Mouse (Mus musculus) neural tube, embryonic 15.5 days (tissue): ENCODE results near the gene Rangap1. TPM values are rescaled to one million over a fixed set of nuclear protein-coding genes. Genes with fewer than 3 reads are reported as not detected.

Source experiments
- ATAC-seq: fragments of 200-750 bp; cut with Nextera tagmentation; 2 replicates; pipeline ENCODE4 v1.8.0; 2017; ENCODE audit warnings: mild to moderate bottlenecking, moderate TSS enrichment, moderate library complexity; ENCODE audit not compliant: low FRiP score
- H3K27ac ChIP-seq: fragments of 300-500 bp; sonication (generic); replicated peaks from 2 replicates; pipeline ENCODE4 v1.5.1; 2015; ENCODE audit warnings: mild to moderate bottlenecking, inconsistent platforms
- H3K27me3 ChIP-seq: fragments of 300-500 bp; sonication (generic); replicated peaks from 2 replicates; pipeline ENCODE4 v1.6.1; 2015; ENCODE audit warnings: inconsistent platforms
- H3K36me3 ChIP-seq: fragments of 300-500 bp; sonication (generic); 2 replicates; pipeline ENCODE4 v1.6.1; 2015; ENCODE audit warnings: inconsistent platforms
- H3K4me1 ChIP-seq: fragments of 300-500 bp; sonication (generic); 2 replicates; pipeline ENCODE4 v1.6.1; 2015; ENCODE audit warnings: inconsistent platforms
- H3K4me2 ChIP-seq: fragments of 300-500 bp; sonication (generic); 2 replicates; pipeline ENCODE4 v1.6.1; 2015; ENCODE audit warnings: inconsistent platforms, mild to moderate bottlenecking, moderate library complexity
- H3K4me3 ChIP-seq: fragments of 300-500 bp; sonication (generic); replicated peaks from 2 replicates; pipeline ENCODE4 v1.5.1; 2015; ENCODE audit warnings: mild to moderate bottlenecking, inconsistent platforms
- H3K9ac ChIP-seq: fragments of 300-500 bp; sonication (generic); replicated peaks from 2 replicates; pipeline ENCODE4 v1.6.1; 2015; ENCODE audit warnings: mild to moderate bottlenecking, inconsistent platforms
- H3K9me3 ChIP-seq: fragments of 300-500 bp; sonication (generic); replicated peaks from 2 replicates; pipeline ENCODE4 v1.6.1; 2016; ENCODE audit warnings: inconsistent platforms
- WGBS: fragments of 180-500 bp; shearing (Covaris S2); methylation state at CpG from one replicate; pipeline ENCODE4 v1.1.7; 2015; ENCODE audit warnings: mixed read lengths; 5-methylcytosine and 5-hydroxymethylcytosine counted together
- polyA plus RNA-seq: library from polyadenylated mRNA; unstranded; fragments of >200 nt; fragmentation: Nextera tagmentation; extraction: Ambion mirVana; gene quantifications from 2 replicates; pipeline ENCODE4 v1.2.1, GENCODE M21; 2015

The Rangap1 gene
- polyA plus RNA-seq, 1 experiment from 2014 or later, result 128 TPM

- Histone ChIP-seq H3K36me3 (no peaks in the 10 kb centered on the region), H3K9me3 (no peaks in the 10 kb centered on the region), H3K4me3 (no peak overlapping the region), H3K4me1 (peaks cover 5% of the 10 kb centered on the region), H3K9ac (no peak overlapping the region), H3K27me3 (no peaks in the 10 kb centered on the region), H3K27ac (no peak overlapping the region), H3K4me2 (no peak overlapping the region)
- 87% methylated on average over 3 of the region's 3 CpGs for WGBS
- no peak for ATAC-seq
Observed at GRCm38 (mm10) chr15:81739296-81739695, 6.0 kb downstream of the Rangap1 start.

GRCm38 (mm10) chr15:81735075-81735474, 10.3 kb downstream of the Rangap1 start:
- H3K9ac ChIP-seq, result no peak overlapping the region
- no peaks in the 10 kb centered on the region for H3K27me3 ChIP-seq
- no peak for ATAC-seq
- 58% methylated on average over 3 of the region's 3 CpGs for WGBS
- H3K9me3 ChIP-seq, result no peaks in the 10 kb centered on the region
- no peak overlapping the region for H3K4me3 ChIP-seq
- no peaks in the 10 kb centered on the region for H3K4me1 ChIP-seq
- H3K4me2 ChIP-seq, result no peak overlapping the region
- no peak overlapping the region for H3K27ac ChIP-seq
- no peaks in the 10 kb centered on the region for H3K36me3 ChIP-seq

- no peaks in the 10 kb centered on the region for H3K36me3 ChIP-seq
- peak overlapping the region; percentile 91 for H3K4me2 ChIP-seq
- H3K9ac ChIP-seq, result peak overlapping the region; percentile 92
- H3K4me3 ChIP-seq, result peak overlapping the region; percentile 77
- no peaks in the 10 kb centered on the region for H3K27me3 ChIP-seq
- ATAC-seq, result peak; percentile 99
- peak overlapping the region; percentile 80 for H3K27ac ChIP-seq
- H3K4me1 ChIP-seq, result peaks cover 27% of the 10 kb centered on the region
- H3K9me3 ChIP-seq, result no peaks in the 10 kb centered on the region
- WGBS, result 4% methylated on average over 41 of the region's 41 CpGs
Observed at GRCm38 (mm10) chr15:81729792-81730635, 15.3 kb downstream of the Rangap1 start.

- Histone ChIP-seq H3K27ac (peak overlapping the region; percentile 80), H3K4me3 (peak overlapping the region; percentile 77), H3K4me2 (peak overlapping the region; percentile 91), H3K9me3 (no peaks in the 10 kb centered on the region), H3K36me3 (0 out of 2 replicates have a peak, but pooled peaks cover under 1% of the 10 kb centered on the region), H3K9ac (peak overlapping the region; percentile 92), H3K4me1 (peaks cover 27% of the 10 kb centered on the region), H3K27me3 (no peaks in the 10 kb centered on the region)
- peak; percentile 53 for ATAC-seq
- under 1% methylated on average over 49 of the region's 49 CpGs for WGBS
Observed at GRCm38 (mm10) chr15:81729241-81729791, 16.0 kb downstream of the Rangap1 start.

- no peak for ATAC-seq
Observed at GRCm38 (mm10) chr15:81725965-81726364, 19.4 kb downstream of the Rangap1 start.

GRCm38 (mm10) chr15:81723653-81724052, 21.7 kb downstream of the Rangap1 start:
- H3K36me3 ChIP-seq, result peaks cover 52% of the 10 kb centered on the region
- H3K9me3 ChIP-seq, result no peaks in the 10 kb centered on the region

More at GRCm38 (mm10) chr15:81725965-81726364, 19.4 kb downstream of the Rangap1 start:
- no peak overlapping the region for H3K9ac ChIP-seq
- H3K4me2 ChIP-seq, result no peak overlapping the region
- no peaks in the 10 kb centered on the region for H3K9me3 ChIP-seq
- H3K4me3 ChIP-seq, result no peak overlapping the region
- peaks cover 31% of the 10 kb centered on the region for H3K36me3 ChIP-seq
- no peak overlapping the region for H3K27ac ChIP-seq
- H3K27me3 ChIP-seq, result no peaks in the 10 kb centered on the region
- peaks cover 27% of the 10 kb centered on the region for H3K4me1 ChIP-seq
- WGBS, result 95% methylated on average over 8 of the region's 8 CpGs

GRCm38 (mm10) chr15:81722361-81722760, 23.0 kb downstream of the Rangap1 start:
- H3K9ac ChIP-seq, result no peak overlapping the region
- peaks cover 13% of the 10 kb centered on the region for H3K4me1 ChIP-seq
- H3K27ac ChIP-seq, result no peak overlapping the region
- H3K36me3 ChIP-seq, result peaks cover 56% of the 10 kb centered on the region
- H3K27me3 ChIP-seq, result no peaks in the 10 kb centered on the region
- WGBS, result 92% methylated on average over 5 of the region's 5 CpGs
- ATAC-seq, result no peak
- H3K4me3 ChIP-seq, result no peak overlapping the region
- H3K4me2 ChIP-seq, result no peak overlapping the region
- H3K9me3 ChIP-seq, result no peaks in the 10 kb centered on the region

More at GRCm38 (mm10) chr15:81723653-81724052, 21.7 kb downstream of the Rangap1 start:
- ATAC-seq, result no peak
- H3K4me1 ChIP-seq, result peaks cover 21% of the 10 kb centered on the region
- H3K4me2 ChIP-seq, result no peak overlapping the region
- no peak overlapping the region for H3K9ac ChIP-seq
- no peaks in the 10 kb centered on the region for H3K27me3 ChIP-seq
- no peak overlapping the region for H3K4me3 ChIP-seq
- WGBS, result 92% methylated on average over 11 of the region's 11 CpGs
- H3K27ac ChIP-seq, result no peak overlapping the region

- H3K27me3 ChIP-seq, result no peaks in the 10 kb centered on the region
- H3K9ac ChIP-seq, result no peak overlapping the region
- no peak for ATAC-seq
- peaks cover 5% of the 10 kb centered on the region; the same call in 1 of the 2 replicates for H3K4me1 ChIP-seq
- 91% methylated on average over 6 of the region's 6 CpGs for WGBS
- no peaks in the 10 kb centered on the region for H3K9me3 ChIP-seq
- H3K27ac ChIP-seq, result no peak overlapping the region
- H3K4me2 ChIP-seq, result no peak overlapping the region
- no peak overlapping the region for H3K4me3 ChIP-seq
- H3K36me3 ChIP-seq, result peaks cover 78% of the 10 kb centered on the region
Observed at GRCm38 (mm10) chr15:81719139-81719531, 26.2 kb downstream of the Rangap1 start.

GRCm38 (mm10) chr15:81718336-81719138, 26.8 kb downstream of the Rangap1 start:
- peak; percentile 78 for ATAC-seq
- no peak overlapping the region for H3K4me3 ChIP-seq
- no peaks in the 10 kb centered on the region for H3K9me3 ChIP-seq
- H3K4me1 ChIP-seq, result peaks cover 5% of the 10 kb centered on the region; the same call in 1 of the 2 replicates
- H3K4me2 ChIP-seq, result no peak overlapping the region
- peak overlapping the region; percentile 10 for H3K27ac ChIP-seq
- H3K36me3 ChIP-seq, result peaks cover 77% of the 10 kb centered on the region
- 82% methylated on average over 9 of the region's 9 CpGs for WGBS
- H3K27me3 ChIP-seq, result no peaks in the 10 kb centered on the region
- H3K9ac ChIP-seq, result no peak overlapping the region

- no peak for ATAC-seq
- Histone ChIP-seq H3K36me3 (peaks cover 78% of the 10 kb centered on the region), H3K4me2 (no peak overlapping the region), H3K9me3 (no peaks in the 10 kb centered on the region), H3K27ac (no peak overlapping the region), H3K27me3 (no peaks in the 10 kb centered on the region), H3K4me1 (peaks cover 5% of the 10 kb centered on the region; the same call in 1 of the 2 replicates), H3K4me3 (no peak overlapping the region), H3K9ac (no peak overlapping the region)
- WGBS, result 89% methylated on average over 6 of the region's 6 CpGs
Observed at GRCm38 (mm10) chr15:81713742-81714141, 31.6 kb downstream of the Rangap1 start.

GRCm38 (mm10) chr15:81710801-81711200, 34.5 kb downstream of the Rangap1 start:
- Histone ChIP-seq H3K9me3 (no peaks in the 10 kb centered on the region), H3K27me3 (no peaks in the 10 kb centered on the region), H3K36me3 (peaks cover 82% of the 10 kb centered on the region), H3K27ac (no peak overlapping the region), H3K9ac (no peak overlapping the region), H3K4me2 (no peak overlapping the region), H3K4me1 (no peaks in the 10 kb centered on the region), H3K4me3 (no peak overlapping the region)
- no peak for ATAC-seq
- 66% methylated on average over 4 of the region's 4 CpGs for WGBS
